Mouse (Mus musculus): ENCODE results near the gene Cd93. TPM values are rescaled to one million over a fixed set of nuclear protein-coding genes. Genes with fewer than 3 reads are reported as not detected.

The Cd93 gene
- total and polyA plus RNA-seq, 2 experiments from 2014 or later = 4.5 to 16.9 TPM

- Histone ChIP-seq H3K9me3 (ENCODE audit: low read length) (no peaks in the 10 kb centered on the region), H3K9ac (replicated peaks; ENCODE audit: low read length, poor library complexity, severe bottlenecking) (no peak overlapping the region), H3K4me1 (ENCODE audit: insufficient read depth, low read length) (no peaks in the 10 kb centered on the region), H3K27me3 (ENCODE audit: insufficient read depth, low read length) (no peaks in the 10 kb centered on the region), H3K4me2 (ENCODE audit: low read depth, low read length, poor library complexity, severe bottlenecking) (no peak overlapping the region), H3K4me3 (ENCODE audit: low read depth, low read length) (no peak overlapping the region), H3K27ac (ENCODE audit: low read depth, low read length) (no peak overlapping the region), H3K36me3 (ENCODE audit: insufficient read depth, low read length) (no peaks in the 10 kb centered on the region)
- ATAC-seq (ENCODE audit: low FRiP score) = no peak
- no peak for DNase-seq (ENCODE audit: low spot score)
- TF ChIP-seq CTCF (IDR thresholded peaks at IDR 0.05) = no peak
- WGBS = 86% methylated on average over 10 of the region's 10 CpGs
Observed at GRCm38 (mm10) chr2:148441421-148441820, 1.9 kb downstream of the Cd93 start.

- H3K9ac ChIP-seq (replicated peaks; ENCODE audit: low read length, poor library complexity, severe bottlenecking) = no peak overlapping the region
- no peak for TF ChIP-seq CTCF (IDR thresholded peaks at IDR 0.05)
- no peaks in the 10 kb centered on the region for H3K36me3 ChIP-seq (ENCODE audit: insufficient read depth, low read length)
- H3K27ac ChIP-seq (ENCODE audit: low read depth, low read length) = no peak overlapping the region
- ATAC-seq (ENCODE audit: low FRiP score) (no peak), DNase-seq (ENCODE audit: low spot score) (no peak)
- WGBS = 73% methylated on average over 3 of the region's 3 CpGs
- no peaks in the 10 kb centered on the region for H3K4me1 ChIP-seq (ENCODE audit: insufficient read depth, low read length)
- no peak overlapping the region for H3K4me2 ChIP-seq (ENCODE audit: low read depth, low read length, poor library complexity, severe bottlenecking)
- no peak overlapping the region for H3K4me3 ChIP-seq (ENCODE audit: low read depth, low read length)
- no peaks in the 10 kb centered on the region for H3K27me3 ChIP-seq (ENCODE audit: insufficient read depth, low read length)
- no peaks in the 10 kb centered on the region for H3K9me3 ChIP-seq (ENCODE audit: low read length)
Observed at GRCm38 (mm10) chr2:148439691-148440276, 3.6 kb downstream of the Cd93 start.

- no peak overlapping the region for H3K4me3 ChIP-seq (ENCODE audit: low read depth, low read length)
- H3K9ac ChIP-seq (replicated peaks; ENCODE audit: low read length, poor library complexity, severe bottlenecking) = no peak overlapping the region
- no peaks in the 10 kb centered on the region for H3K9me3 ChIP-seq (ENCODE audit: low read length)
- TF ChIP-seq CTCF (IDR thresholded peaks at IDR 0.05) = no peak
- H3K27ac ChIP-seq (ENCODE audit: low read depth, low read length) = no peak overlapping the region
- H3K27me3 ChIP-seq (ENCODE audit: insufficient read depth, low read length) = no peaks in the 10 kb centered on the region
- ATAC-seq (ENCODE audit: low FRiP score) (no peak), DNase-seq (ENCODE audit: low spot score) (peak; percentile 10)
- no peak overlapping the region for H3K4me2 ChIP-seq (ENCODE audit: low read depth, low read length, poor library complexity, severe bottlenecking)
- no peaks in the 10 kb centered on the region for H3K4me1 ChIP-seq (ENCODE audit: insufficient read depth, low read length)
- no peaks in the 10 kb centered on the region for H3K36me3 ChIP-seq (ENCODE audit: insufficient read depth, low read length)
- WGBS = 45% methylated on average over 3 of the region's 3 CpGs
Observed at GRCm38 (mm10) chr2:148436285-148436684, 7.1 kb downstream of the Cd93 start.

GRCm38 (mm10) chr2:148432346-148432745, 11.0 kb downstream of the Cd93 start:
- Histone ChIP-seq H3K9ac (replicated peaks; ENCODE audit: low read length, poor library complexity, severe bottlenecking) (no peak overlapping the region), H3K36me3 (ENCODE audit: insufficient read depth, low read length) (no peaks in the 10 kb centered on the region), H3K27me3 (ENCODE audit: insufficient read depth, low read length) (no peaks in the 10 kb centered on the region), H3K4me3 (ENCODE audit: low read depth, low read length) (no peak overlapping the region), H3K4me1 (ENCODE audit: insufficient read depth, low read length) (no peaks in the 10 kb centered on the region), H3K9me3 (ENCODE audit: low read length) (no peaks in the 10 kb centered on the region), H3K27ac (ENCODE audit: low read depth, low read length) (no peak overlapping the region), H3K4me2 (ENCODE audit: low read depth, low read length, poor library complexity, severe bottlenecking) (no peak overlapping the region)
- ATAC-seq (ENCODE audit: low FRiP score) (no peak), DNase-seq (ENCODE audit: low spot score) (no peak)
- WGBS = 80% methylated on average over 2 of the region's 2 CpGs
- no peak for TF ChIP-seq CTCF (IDR thresholded peaks at IDR 0.05)

GRCm38 (mm10) chr2:148430941-148431340, 12.4 kb downstream of the Cd93 start:
- Histone ChIP-seq H3K27me3 (ENCODE audit: insufficient read depth, low read length) (no peaks in the 10 kb centered on the region), H3K27ac (ENCODE audit: low read depth, low read length) (no peak overlapping the region), H3K9ac (replicated peaks; ENCODE audit: low read length, poor library complexity, severe bottlenecking) (no peak overlapping the region), H3K36me3 (ENCODE audit: insufficient read depth, low read length) (no peaks in the 10 kb centered on the region), H3K4me2 (ENCODE audit: low read depth, low read length, poor library complexity, severe bottlenecking) (no peak overlapping the region), H3K4me3 (ENCODE audit: low read depth, low read length) (no peak overlapping the region), H3K4me1 (ENCODE audit: insufficient read depth, low read length) (no peaks in the 10 kb centered on the region), H3K9me3 (ENCODE audit: low read length) (no peaks in the 10 kb centered on the region)
- WGBS = 80% methylated on average over 4 of the region's 4 CpGs
- no peak for ATAC-seq (ENCODE audit: low FRiP score)
- no peak for DNase-seq (ENCODE audit: low spot score)
- TF ChIP-seq CTCF (IDR thresholded peaks at IDR 0.05) = no peak

- DNase-seq (ENCODE audit: low spot score) = no peak
- ATAC-seq (ENCODE audit: low FRiP score) = no peak
- no peaks in the 10 kb centered on the region for H3K36me3 ChIP-seq (ENCODE audit: insufficient read depth, low read length)
- H3K27me3 ChIP-seq (ENCODE audit: insufficient read depth, low read length) = no peaks in the 10 kb centered on the region
- H3K4me1 ChIP-seq (ENCODE audit: insufficient read depth, low read length) = no peaks in the 10 kb centered on the region
- no peak overlapping the region for H3K4me3 ChIP-seq (ENCODE audit: low read depth, low read length)
- no peaks in the 10 kb centered on the region for H3K9me3 ChIP-seq (ENCODE audit: low read length)
- no peak for TF ChIP-seq CTCF (IDR thresholded peaks at IDR 0.05)
- no peak overlapping the region for H3K27ac ChIP-seq (ENCODE audit: low read depth, low read length)
- no peak overlapping the region for H3K4me2 ChIP-seq (ENCODE audit: low read depth, low read length, poor library complexity, severe bottlenecking)
- no peak overlapping the region for H3K9ac ChIP-seq (replicated peaks; ENCODE audit: low read length, poor library complexity, severe bottlenecking)
Observed at GRCm38 (mm10) chr2:148429001-148429505, 14.3 kb downstream of the Cd93 start.

Data from midbrain, postnatal 0 days (tissue).